In genomic region chr9:60625895-60626294, GRCm38 (mm10) we compare ENCODE assay signal across 10 mouse cellular contexts.
DNase-seq lines count a peak whose midpoint lies in the region; ATAC-seq and TF ChIP-seq lines count a peak whose summit lies in the region.
"Had no signal": no experiment of that assay in that cellular context is flagged by ENCODE, and none has a peak within 500 bp of the region (broad histone marks: within the 10 kb centered on the region; RNA-seq: fewer than 3 reads in every experiment).

No protein-coding gene starts in this region.

- peak; percentile 23; the same call in 1 of the 2 replicates for ATAC-seq in forebrain, embryonic 15.5 days (replicated peaks)
- ATAC-seq in hindbrain, embryonic 16.5 days, result peak; percentile 63
- ATAC-seq: intestine, postnatal 0 days had no signal

- no peaks in the 10 kb centered on the region for H3K27me3 ChIP-seq in forebrain, embryonic 15.5 days
- no peaks in the 10 kb centered on the region for H3K27me3 ChIP-seq in forebrain, embryonic 10.5 days (ENCODE audit: poor library complexity, severe bottlenecking)
- no peaks in the 10 kb centered on the region for H3K27me3 ChIP-seq in hindbrain, embryonic 16.5 days (replicated peaks; ENCODE audit: control insufficient read depth, insufficient read depth, low read length)
- no peaks in the 10 kb centered on the region for H3K27me3 ChIP-seq in thymus, adult 2 months (ENCODE audit: control insufficient read depth, insufficient read depth, low read length)

- TF ChIP-seq CTCF in thymus, adult 2 months (IDR thresholded peaks at IDR 0.05; ENCODE audit: borderline replicate concordance, control insufficient read depth, extremely low read depth, insufficient read depth, low read length, poor library complexity), result no peak

- no peaks in the 10 kb centered on the region for H3K9me3 ChIP-seq in forebrain, embryonic 15.5 days
- no peaks in the 10 kb centered on the region for H3K9me3 ChIP-seq in forebrain, embryonic 10.5 days
- no peaks in the 10 kb centered on the region for H3K9me3 ChIP-seq in hindbrain, embryonic 16.5 days (ENCODE audit: control insufficient read depth, low read length)

- no peak overlapping the region for H3K4me3 ChIP-seq in forebrain, embryonic 15.5 days
- H3K4me3 ChIP-seq in forebrain, embryonic 10.5 days, result no peak overlapping the region
- no peak overlapping the region for H3K4me3 ChIP-seq in hindbrain, embryonic 16.5 days (ENCODE audit: low read length)
- no peak overlapping the region for H3K4me3 ChIP-seq in thymus, adult 2 months (ENCODE audit: control insufficient read depth, insufficient read depth, low read length)

- WGBS in forebrain, embryonic 15.5 days, result 36% methylated on average over 2 of the region's 2 CpGs
- 100% methylated on average over 1 of the region's 2 CpGs for WGBS in forebrain, embryonic 10.5 days
- WGBS in hindbrain, embryonic 16.5 days, result 37% methylated on average over 2 of the region's 2 CpGs
- 17% methylated on average over 2 of the region's 2 CpGs for WGBS in thymus, adult 2 months

- no peak overlapping the region for H3K4me2 ChIP-seq in forebrain, embryonic 15.5 days (replicated peaks)
- H3K4me2 ChIP-seq in hindbrain, embryonic 16.5 days (ENCODE audit: low read length), result no peak overlapping the region

- no peak overlapping the region for H3K27ac ChIP-seq in forebrain, embryonic 15.5 days (replicated peaks)
- H3K27ac ChIP-seq in forebrain, embryonic 10.5 days, result no peak overlapping the region
- H3K27ac ChIP-seq in hindbrain, embryonic 16.5 days (ENCODE audit: low read depth, low read length), result peak overlapping the region; percentile 55
- H3K27ac ChIP-seq in thymus, adult 2 months (ENCODE audit: control insufficient read depth, insufficient read depth, low read length), result no peak overlapping the region

- DNase-seq in forebrain, embryonic 10.5 days (ENCODE audit: extremely low spot score, low spot score), result no peak
- peak; percentile 40 to 48 for DNase-seq in right cerebral cortex, postnatal 10 days (ENCODE audit: low spot score in 2 of 2)
- no peak for DNase-seq in right cerebral cortex, postnatal 25 days
- DNase-seq in telencephalon, adult 2 months (ENCODE audit: low read depth, low spot score), result peak; percentile 61
- no peak for DNase-seq in ovary, adult 18-20 months (ENCODE audit: low spot score)
- no peak for DNase-seq in thymus, adult 2 months
- DNase-seq: lung, postnatal 14 days had no signal

- no peaks in the 10 kb centered on the region for H3K36me3 ChIP-seq in forebrain, embryonic 15.5 days
- 0 out of 2 replicates have a peak, but pooled peaks cover 2% of the 10 kb centered on the region for H3K36me3 ChIP-seq in forebrain, embryonic 10.5 days (replicated peaks)
- H3K36me3 ChIP-seq in hindbrain, embryonic 16.5 days (ENCODE audit: control insufficient read depth, insufficient read depth, low read length), result no peaks in the 10 kb centered on the region
- H3K36me3 ChIP-seq in thymus, adult 2 months (ENCODE audit: control insufficient read depth, insufficient read depth, low read length), result no peaks in the 10 kb centered on the region

- H3K4me1 ChIP-seq in forebrain, embryonic 15.5 days, result peaks cover 24% of the 10 kb centered on the region
- peaks cover 15% of the 10 kb centered on the region for H3K4me1 ChIP-seq in forebrain, embryonic 10.5 days
- H3K4me1 ChIP-seq in hindbrain, embryonic 16.5 days (ENCODE audit: control insufficient read depth, insufficient read depth, low read depth, low read length), result peaks cover 9% of the 10 kb centered on the region
- no peaks in the 10 kb centered on the region for H3K4me1 ChIP-seq in thymus, adult 2 months (replicated peaks; ENCODE audit: control insufficient read depth, insufficient read depth, low read length)

- H3K9ac ChIP-seq in forebrain, embryonic 15.5 days (replicated peaks), result no peak overlapping the region
- no peak overlapping the region for H3K9ac ChIP-seq in hindbrain, embryonic 16.5 days (ENCODE audit: low read depth, low read length)

- TF ChIP-seq POLR2A in thymus, adult 2 months (IDR thresholded peaks at IDR 0.05; ENCODE audit: control insufficient read depth, extremely low read depth, insufficient read depth, low read length, poor library complexity), result no peak

Comparison
In these comparisons a context has a peak if more than half of its experiments do, and no peak if none do; other contexts are left out.
1. DNase-seq: peak in right cerebral cortex, postnatal 10 days (2 of 2) and telencephalon, adult 2 months (single experiment); none in forebrain, embryonic 10.5 days (single experiment), right cerebral cortex, postnatal 25 days (single experiment), ovary, adult 18-20 months (single experiment) and thymus, adult 2 months (single experiment).